Mouse (Mus musculus): Measurements from ENCODE around the gene Olfr145.

Gene Olfr145

DNA sequence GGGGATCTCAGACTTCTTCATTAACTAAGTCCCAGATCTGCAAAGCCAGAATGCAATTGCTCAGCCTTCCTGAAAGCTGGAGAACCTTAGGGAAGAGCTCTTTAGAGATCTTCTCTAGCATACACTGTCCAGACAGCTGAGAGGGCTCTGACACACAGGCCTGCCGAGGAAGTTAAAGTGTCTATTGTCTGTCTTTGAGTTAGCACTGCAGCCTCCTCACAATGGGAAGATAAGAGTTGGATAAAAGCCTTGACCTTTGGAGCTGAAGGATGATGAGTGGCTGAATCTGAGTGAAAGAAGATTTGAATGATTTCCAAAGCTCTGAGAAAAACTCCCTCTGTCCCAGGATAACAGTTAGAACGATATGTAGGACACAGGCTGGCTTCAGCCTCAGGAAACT lies at the start of gene Olfr145:
Gene Olfr145, plus strand, starts transcription at position 64 of the 400 bp plus-strand sequence.
- no peak for DNase-seq

DNA sequence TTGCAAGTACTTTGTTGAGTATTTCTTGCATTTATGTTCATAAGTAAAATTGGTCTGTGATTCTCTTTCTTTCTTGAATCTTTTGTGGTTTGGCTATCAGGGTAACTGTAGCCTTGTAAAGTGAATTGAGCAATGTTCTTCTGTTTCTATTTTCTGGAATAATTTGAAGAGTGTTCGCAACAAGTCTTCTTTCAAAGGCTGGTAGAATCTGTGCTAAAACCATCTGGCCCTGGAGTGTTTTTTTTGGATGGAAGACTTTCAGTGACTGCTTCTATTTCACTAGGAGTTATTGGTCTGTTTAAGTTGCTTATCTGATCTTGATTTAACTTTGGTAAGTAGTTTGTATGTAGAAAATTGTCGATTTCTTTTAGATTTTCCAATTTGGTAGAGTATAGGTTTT lies 47.3 kb upstream of the Olfr145 start:
- no peak for DNase-seq

DNA sequence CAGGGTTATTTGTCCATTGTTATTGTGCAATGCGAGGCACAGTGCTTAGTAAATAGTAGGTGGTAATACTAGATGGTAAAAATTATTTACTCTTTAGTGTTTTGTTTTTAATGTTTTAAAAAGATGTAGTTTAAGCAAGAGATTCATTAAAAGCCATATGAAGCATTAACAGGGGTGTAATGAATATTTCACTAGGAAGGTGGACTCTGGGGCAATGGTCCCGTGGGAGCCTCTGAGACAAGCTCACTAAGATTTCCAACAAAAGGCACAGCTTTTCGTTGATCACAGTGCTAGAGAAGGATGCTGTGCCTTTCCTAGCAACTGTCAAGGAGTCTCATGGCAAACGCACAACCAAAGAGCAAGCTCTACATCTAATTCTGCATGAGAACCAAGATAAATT lies 42.6 kb upstream of the Olfr145 start, which contains the start of gene Olfr877:
Gene Olfr877, plus strand, starts transcription at position 301 of the 400 bp plus-strand sequence.
- DNase-seq: no peak

DNA sequence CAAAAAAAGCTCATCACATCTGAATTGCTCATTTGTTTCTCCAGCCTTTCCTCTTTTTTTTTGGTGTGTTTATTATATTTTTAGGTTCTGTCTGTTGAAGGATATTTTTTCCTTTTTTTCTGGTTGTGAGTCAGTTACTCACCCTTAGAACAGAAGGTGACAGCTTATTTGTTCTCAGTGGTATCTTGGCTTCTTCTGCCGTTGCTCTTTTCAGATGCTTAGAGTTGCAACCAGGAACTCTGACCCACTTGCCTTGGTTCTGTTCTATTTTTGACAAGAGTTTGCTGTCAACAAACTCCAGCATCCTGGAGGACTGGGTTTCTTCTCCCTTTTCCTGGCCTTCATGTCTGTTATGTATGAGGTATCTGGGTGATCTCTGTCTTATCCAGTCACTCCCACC lies 33.2 kb upstream of the Olfr145 start:
- no peak for DNase-seq

DNA sequence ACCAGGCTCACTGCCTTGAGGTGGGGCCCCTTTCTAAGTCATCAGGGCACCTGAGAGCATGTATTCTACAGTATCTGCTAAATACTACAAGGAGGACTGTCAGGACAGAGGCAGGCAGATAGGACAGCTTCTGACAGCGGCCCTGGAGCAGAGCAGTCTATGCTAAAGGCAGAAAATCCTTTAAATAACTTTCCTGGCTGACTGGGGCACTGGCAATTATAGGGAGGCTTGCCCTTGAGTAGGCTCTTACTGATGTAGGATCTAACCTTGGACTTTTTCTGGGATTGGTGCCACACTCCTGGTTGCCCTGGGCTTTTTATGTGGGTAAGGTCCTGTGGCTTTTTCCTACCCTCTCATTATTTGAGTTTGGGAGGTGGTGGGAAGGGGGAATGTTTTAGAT lies 26.3 kb upstream of the Olfr145 start:
- DNase-seq: no peak

DNA sequence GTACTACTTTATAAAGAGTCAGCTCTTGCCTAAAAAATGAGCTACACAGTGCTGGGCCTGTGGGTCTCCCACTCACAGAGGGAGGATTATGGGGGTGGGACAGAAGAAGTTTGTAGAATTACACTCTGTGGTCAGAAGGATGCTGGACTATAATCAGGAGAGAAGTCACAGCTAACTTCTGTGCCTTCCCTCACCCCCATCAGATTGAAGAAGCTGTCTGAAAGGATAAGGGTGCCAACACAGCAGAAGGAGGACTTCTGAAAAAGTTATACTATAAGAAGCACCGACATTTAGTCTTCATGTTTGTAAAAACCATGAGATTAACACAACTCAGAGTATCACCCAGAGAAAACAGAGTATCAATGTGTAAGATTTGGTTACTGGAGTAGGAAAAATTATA lies 25.4 kb upstream of the Olfr145 start:
- DNase-seq: no peak

DNA sequence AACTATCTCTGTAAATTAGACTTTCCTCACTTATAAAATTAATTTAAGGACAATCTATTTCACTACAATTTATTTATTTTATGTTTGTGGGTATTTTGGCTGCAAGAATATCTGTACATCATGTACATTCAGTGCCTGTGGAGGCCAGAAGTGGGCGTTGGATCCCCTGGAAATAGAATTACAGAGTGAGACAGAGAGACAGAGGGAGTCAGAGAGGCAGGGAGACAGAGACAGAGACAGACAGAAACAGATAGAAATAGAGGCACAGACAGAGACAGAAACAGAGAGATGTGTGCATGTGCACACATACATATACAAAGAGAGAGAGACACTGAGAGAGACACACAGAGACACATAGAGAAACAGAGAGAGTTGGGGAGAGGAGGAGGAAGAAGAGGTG lies 25.0 kb upstream of the Olfr145 start:
- DNase-seq: no peak

DNA sequence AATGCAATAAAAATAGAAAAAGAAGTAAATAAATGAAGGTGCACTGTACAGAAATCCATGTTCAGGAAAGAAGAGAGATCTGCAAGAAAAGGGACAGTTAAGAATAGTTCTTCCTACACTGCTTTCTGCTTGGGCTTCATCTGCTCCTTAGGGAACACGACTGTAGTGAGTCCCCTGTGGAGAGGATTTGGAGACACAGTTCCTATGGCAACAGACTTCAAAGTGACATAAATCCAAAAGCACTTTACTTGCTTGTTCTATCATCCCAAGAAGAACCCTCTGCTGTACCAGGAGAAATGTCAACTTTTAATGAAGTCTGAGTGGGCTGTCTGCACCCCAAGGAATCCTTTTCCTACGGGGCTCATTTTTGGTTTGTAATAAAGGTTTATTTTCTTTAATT lies 5.6 kb upstream of the Olfr145 start:
- no peak for DNase-seq

DNA sequence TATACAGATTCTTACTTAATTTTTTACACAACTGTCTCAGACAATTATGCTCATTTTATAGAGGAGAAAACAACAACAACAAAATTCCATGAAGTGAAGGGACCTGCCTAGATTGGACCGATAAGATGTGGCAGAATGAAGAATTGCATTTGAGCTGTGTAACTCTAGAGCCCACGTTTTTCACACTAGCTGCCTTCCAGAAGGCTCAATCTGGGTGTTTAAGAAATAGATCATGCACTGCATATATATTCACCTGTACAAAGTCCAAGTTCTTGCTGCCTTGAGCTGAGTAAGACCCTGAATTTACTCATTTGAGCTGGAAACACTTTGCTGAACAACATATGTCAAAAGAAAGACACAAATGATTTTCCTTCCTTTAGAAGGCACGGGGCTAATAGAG lies 9.0 kb downstream of the Olfr145 start:
- DNase-seq: no peak

DNA sequence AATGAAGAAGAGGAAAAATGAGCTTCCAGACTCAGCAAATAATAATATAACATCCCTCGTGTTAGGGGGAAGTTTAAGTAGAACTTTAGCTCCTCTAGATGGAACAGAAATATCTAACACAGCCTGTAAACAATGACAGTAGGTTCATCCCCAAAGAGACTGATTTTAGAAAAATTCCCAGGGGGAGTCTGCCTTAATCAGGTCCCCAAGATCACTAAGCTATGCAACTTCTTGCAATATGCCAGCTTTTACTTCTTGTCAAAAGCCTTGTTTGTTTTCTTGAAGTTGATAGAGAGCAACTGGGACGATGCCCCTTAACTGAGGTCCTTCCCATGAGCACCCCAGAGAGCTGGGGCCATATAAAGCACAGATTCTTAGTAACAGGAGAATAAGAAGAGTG lies 21.0 kb downstream of the Olfr145 start, which contains the start of gene Olfr878:
Gene Olfr878, plus strand, starts transcription at position 301 of the 400 bp plus-strand sequence.
- DNase-seq: no peak

DNA sequence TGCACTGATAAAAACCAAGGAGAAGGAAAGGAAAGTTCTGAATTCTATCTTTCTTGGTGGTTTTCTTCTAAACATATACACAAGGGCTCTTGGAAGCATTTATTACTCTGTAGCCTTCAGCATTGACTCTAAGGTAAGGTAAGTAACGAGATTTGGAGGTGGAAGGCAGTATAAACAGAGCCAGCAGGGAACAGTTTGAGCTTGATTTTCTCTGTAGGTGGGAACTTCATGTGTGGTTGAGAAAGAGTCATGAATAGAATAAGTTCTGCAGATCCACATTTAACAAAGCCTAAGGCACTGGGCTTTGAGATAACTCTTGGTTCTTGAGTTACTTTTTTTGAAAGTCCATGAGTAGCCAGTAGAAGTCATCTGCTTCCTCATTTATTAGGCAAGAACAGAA lies 21.5 kb downstream of the Olfr145 start:
- DNase-seq: no peak

DNA sequence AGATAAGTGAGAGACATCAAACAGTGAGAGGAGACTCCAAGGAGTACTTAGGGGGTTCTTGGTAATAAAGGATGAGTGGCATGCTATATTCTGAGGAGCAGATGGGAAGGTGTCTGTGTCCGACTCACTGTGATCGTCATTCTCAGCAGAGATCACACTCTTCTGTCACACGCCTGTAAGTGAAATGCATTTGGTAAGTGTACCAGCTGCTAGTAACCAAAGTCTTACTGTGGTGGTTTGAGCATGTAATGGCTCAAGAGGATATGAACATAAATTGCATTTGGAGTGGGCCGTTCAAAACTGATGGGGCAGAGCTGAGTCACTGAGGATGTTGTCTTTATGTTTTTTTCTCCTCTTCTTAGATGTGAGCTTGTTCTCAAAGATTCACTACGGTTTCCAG lies 27.7 kb downstream of the Olfr145 start:
- DNase-seq: no peak

DNA sequence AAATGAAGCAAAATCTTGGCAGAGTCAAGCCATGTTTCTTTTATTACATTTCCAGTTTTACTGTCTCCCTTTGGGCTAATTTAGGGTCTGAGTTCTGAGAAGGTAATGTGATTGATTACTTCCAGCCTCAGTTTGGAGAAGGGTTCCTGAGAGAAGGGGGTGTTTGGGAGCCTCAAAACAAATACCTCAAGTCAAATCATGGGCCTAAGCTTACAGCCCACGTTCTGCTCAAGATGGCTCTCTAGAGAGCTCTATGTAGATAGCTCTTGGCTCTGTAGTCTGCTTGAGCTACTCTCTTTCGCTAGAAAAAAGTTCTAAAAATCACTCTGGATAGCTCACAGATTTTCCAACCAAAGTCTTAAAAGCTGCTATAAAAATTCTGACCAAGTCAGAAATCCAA lies 28.9 kb downstream of the Olfr145 start:
- no peak for DNase-seq

DNA sequence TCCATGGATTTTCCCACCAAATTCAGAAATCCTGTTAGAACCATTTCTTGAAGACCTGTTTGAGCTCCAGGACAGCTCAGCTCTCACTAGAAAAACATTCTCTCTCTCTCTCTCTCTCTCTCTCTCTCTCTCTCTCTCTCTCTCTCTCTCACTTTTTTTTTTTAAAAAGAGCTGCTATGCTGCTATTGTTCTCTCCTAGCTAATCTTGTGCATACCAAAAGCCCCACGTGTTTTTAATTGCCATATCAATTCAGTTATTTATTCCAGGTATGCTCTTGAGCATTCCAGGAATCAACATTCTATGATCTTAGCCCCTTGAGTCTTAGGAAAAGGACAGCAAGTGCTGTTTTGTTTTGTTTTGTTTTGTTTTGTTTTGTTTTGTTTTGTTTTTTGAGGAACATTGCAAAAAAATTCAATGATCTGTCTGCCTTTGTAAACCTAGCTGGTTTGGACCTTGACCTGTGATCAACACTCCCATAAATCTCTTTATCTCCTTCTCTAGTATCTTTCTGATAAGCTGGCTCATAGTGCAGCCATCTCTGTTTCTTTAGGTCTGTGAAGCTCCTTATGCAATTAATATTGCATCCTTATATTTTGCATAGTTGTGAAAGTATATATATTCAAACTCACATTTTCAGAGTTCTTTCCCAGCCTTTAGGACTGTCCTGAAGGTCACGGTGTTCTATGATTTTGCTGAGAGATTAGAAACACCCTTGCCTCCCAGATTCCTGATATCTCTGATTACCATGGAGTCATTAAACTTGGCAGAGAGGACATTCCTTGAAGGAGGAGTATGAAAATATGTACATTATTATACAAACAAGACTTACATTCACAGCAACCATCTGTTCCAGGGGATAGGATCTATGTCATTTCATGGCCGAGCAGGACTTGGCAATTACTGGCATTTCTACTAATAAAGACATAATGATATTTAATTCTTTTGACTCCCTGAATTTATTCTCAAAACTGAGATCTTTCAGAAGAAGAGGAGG lies 29.8 kb downstream of the Olfr145 start:
- DNase-seq: no peak

DNA sequence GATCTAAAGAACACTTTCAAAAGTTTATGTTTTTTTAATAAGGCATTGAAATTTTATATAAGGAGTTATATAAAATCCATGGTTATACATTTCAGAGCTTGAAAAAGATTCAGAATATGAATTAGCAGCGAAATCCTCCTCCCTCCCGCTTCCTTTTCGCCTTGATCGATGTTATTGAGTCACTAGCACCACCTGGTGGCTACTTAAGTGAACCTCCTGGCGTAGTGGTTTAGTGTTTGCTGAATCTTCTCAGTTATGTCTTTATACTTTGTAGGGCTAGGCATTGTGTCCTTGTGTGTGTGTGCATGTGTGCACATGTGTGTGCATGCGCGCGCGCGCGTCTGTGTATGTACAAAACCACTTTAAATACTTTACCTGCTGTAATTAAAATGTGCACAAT lies 36.0 kb downstream of the Olfr145 start:
- no peak for DNase-seq

DNA sequence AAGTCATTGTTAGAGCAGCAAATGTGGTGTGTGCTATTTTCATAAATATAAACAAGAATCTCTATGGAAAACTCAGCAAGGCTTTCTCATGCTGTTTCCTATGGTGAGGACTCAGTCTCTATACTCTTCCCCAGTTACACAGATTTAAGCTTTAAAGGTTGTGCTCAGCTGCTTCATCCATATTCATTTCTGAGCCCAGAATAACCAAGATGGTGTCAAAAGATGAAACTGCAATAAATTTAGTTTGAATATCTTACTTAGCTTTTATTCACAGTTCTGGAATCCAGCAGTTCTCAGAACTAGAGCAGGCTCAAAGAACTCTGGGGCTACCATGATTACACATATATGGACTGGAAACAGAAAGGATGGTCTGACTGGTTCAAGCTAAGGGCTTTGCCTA lies 37.6 kb downstream of the Olfr145 start:
- DNase-seq: no peak

DNA sequence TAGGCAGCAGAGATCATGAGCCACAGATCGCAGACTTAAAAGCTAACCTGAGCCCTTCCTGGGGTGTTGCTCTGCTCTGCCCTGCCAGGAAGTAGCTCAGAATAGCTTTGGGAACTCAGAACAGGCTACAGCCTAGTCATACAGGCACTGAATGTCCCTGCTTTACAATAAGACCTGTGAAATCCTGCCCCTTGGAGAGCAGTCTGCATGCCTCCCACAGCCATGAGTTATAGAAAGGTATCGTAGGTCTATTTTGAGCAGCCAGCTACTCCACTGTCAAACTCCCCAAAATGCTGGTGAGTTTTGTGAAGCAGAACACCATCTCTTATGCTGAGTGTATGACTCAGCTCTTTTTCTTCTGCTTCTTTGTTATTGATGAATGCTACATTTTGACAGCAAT lies 44.6 kb downstream of the Olfr145 start:
- no peak for DNase-seq
